Mouse (Mus musculus) regulatory T cell (primary cell): ENCODE data around the gene Foxc2.

Source experiments
- in situ Hi-C: fragments of 300-600 bp; cut with MboI, MseI; formaldehyde crosslinking; loops from one replicate; pipeline ENCODE4 v1.15.1; 2025; ENCODE audit warnings: high pct_unique_total_duplicates

The Foxc2 gene

GRCm38 (mm10) chr8:121115948-121116347, at the start of gene Foxc2:
TSS of gene Foxc2 (plus strand) at chr8:121116171.
- in situ Hi-C loops: loop anchor here (25.0 kb wide), 1 partner anchor 796 kb away; the partner anchor contains the start of gene Slc7a5

GRCm38 (mm10) chr8:121071454-121071853, 44.5 kb upstream of the Foxc2 start:
- in situ Hi-C loops: no loop called here

GRCm38 (mm10) chr8:121072406-121073130, 43.4 kb upstream of the Foxc2 start:
- in situ Hi-C loops: no loop called here

- in situ Hi-C loops: no loop called here
Measured at GRCm38 (mm10) chr8:121073174-121074107, 42.5 kb upstream of the Foxc2 start.

GRCm38 (mm10) chr8:121074108-121074847, 41.7 kb upstream of the Foxc2 start:
- in situ Hi-C loops: no loop called here

GRCm38 (mm10) chr8:121074848-121075145, 41.2 kb upstream of the Foxc2 start:
- in situ Hi-C loops: loop anchor here (25.0 kb wide), 1 partner anchor 437 kb away; the partner anchor contains the start of gene 1190005I06Rik

- in situ Hi-C loops: loop anchor here (25.0 kb wide), 1 partner anchor 439 kb away; the partner anchor contains the start of gene 1190005I06Rik
Measured at GRCm38 (mm10) chr8:121075936-121076335, 40.0 kb upstream of the Foxc2 start.

GRCm38 (mm10) chr8:121076555-121076954, 39.4 kb upstream of the Foxc2 start:
- in situ Hi-C loops: loop anchor here (25.0 kb wide), 1 partner anchor 439 kb away; the partner anchor contains the start of gene 1190005I06Rik

GRCm38 (mm10) chr8:121078721-121079120, 37.2 kb upstream of the Foxc2 start:
- in situ Hi-C loops: loop anchor here (25.0 kb wide), 1 partner anchor 441 kb away; the partner anchor contains the start of gene 1190005I06Rik

- in situ Hi-C loops: loop anchor here (25.0 kb wide), 1 partner anchor 442 kb away; the partner anchor contains the start of gene 1190005I06Rik
Measured at GRCm38 (mm10) chr8:121079201-121079600, 36.8 kb upstream of the Foxc2 start.

- in situ Hi-C loops: loop anchor here (25.0 kb wide), 1 partner anchor 443 kb away; the partner anchor contains the start of gene 1190005I06Rik
Measured at GRCm38 (mm10) chr8:121079944-121080343, 36.0 kb upstream of the Foxc2 start.

- in situ Hi-C loops: loop anchor here (25.0 kb wide), 1 partner anchor 443 kb away; the partner anchor contains the start of gene 1190005I06Rik
Measured at GRCm38 (mm10) chr8:121080361-121081090, 35.4 kb upstream of the Foxc2 start.

- in situ Hi-C loops: loop anchor here (25.0 kb wide), 1 partner anchor 444 kb away; the partner anchor contains the start of gene 1190005I06Rik
Measured at GRCm38 (mm10) chr8:121081398-121081797, 34.6 kb upstream of the Foxc2 start.

- in situ Hi-C loops: loop anchor here (25.0 kb wide), 1 partner anchor 445 kb away; the partner anchor contains the start of gene 1190005I06Rik
Measured at GRCm38 (mm10) chr8:121082218-121083092, 33.5 kb upstream of the Foxc2 start.

GRCm38 (mm10) chr8:121083093-121083935, 32.7 kb upstream of the Foxc2 start:
- in situ Hi-C loops: loop anchor here (25.0 kb wide), 1 partner anchor 446 kb away; the partner anchor contains the start of gene 1190005I06Rik

GRCm38 (mm10) chr8:121083936-121084209, 32.1 kb upstream of the Foxc2 start:
- in situ Hi-C loops: loop anchor here (25.0 kb wide), 1 partner anchor 447 kb away; the partner anchor contains the start of gene 1190005I06Rik

- in situ Hi-C loops: loop anchor here (25.0 kb wide), 1 partner anchor 447 kb away; the partner anchor contains the start of gene 1190005I06Rik
Measured at GRCm38 (mm10) chr8:121084210-121084951, 31.6 kb upstream of the Foxc2 start, which contains the start of gene Foxf1. TSS of gene Foxf1 (plus strand) at chr8:121084386.
